Mouse (Mus musculus): ENCODE data around the gene Mt2. TPM values are rescaled to one million over a fixed set of nuclear protein-coding genes. Genes with fewer than 3 reads are reported as not detected.

The Mt2 gene
- polyA plus RNA-seq, 1 experiment from 2014 or later = 9.5 TPM

GRCm38 (mm10) chr8:94174619-94175213 lies 2.3 kb downstream of the Mt2 start:
- 30% methylated on average over 7 of the region's 7 CpGs for WGBS
- no peak for ATAC-seq (ENCODE audit: low FRiP score)

GRCm38 (mm10) chr8:94177716-94178390 lies 5.4 kb downstream of the Mt2 start:
- Histone ChIP-seq H3K4me3 (0 out of 2 replicates have a peak overlapping the region, but pooled peaks have one; percentile 45), H3K36me3 (no peaks in the 10 kb centered on the region), H3K9ac (no peak overlapping the region), H3K27ac (no peak overlapping the region), H3K9me3 (no peaks in the 10 kb centered on the region), H3K4me2 (no peak overlapping the region), H3K4me1 (replicated peaks) (peaks cover 26% of the 10 kb centered on the region), H3K27me3 (peaks cover 98% of the 10 kb centered on the region)
- no peak for ATAC-seq (ENCODE audit: low FRiP score)
- 71% methylated on average over 7 of the region's 7 CpGs for WGBS

More at GRCm38 (mm10) chr8:94174619-94175213, 2.3 kb downstream of the Mt2 start:
- Histone ChIP-seq H3K4me3 (no peak overlapping the region), H3K9me3 (no peaks in the 10 kb centered on the region), H3K9ac (no peak overlapping the region), H3K4me1 (replicated peaks) (peaks cover 35% of the 10 kb centered on the region), H3K4me2 (no peak overlapping the region), H3K27ac (no peak overlapping the region), H3K27me3 (peaks cover 100% of the 10 kb centered on the region), H3K36me3 (no peaks in the 10 kb centered on the region)

- ATAC-seq (ENCODE audit: low FRiP score) = peak; percentile 84
- Histone ChIP-seq H3K9ac (peak within 1 kb of the TSS; percentile 57; the same call in 1 of the 2 replicates), H3K36me3 (no peaks in the 10 kb centered on the region), H3K27ac (no peak within 1 kb of the TSS), H3K4me1 (replicated peaks) (peaks cover 25% of the 10 kb centered on the region), H3K4me2 (peak within 1 kb of the TSS; percentile 86), H3K27me3 (peaks cover 98% of the 10 kb centered on the region), H3K4me3 (peak within 1 kb of the TSS; percentile 45), H3K9me3 (no peaks in the 10 kb centered on the region)
- WGBS = 0% methylated on average over 50 of the region's 50 CpGs
Measured at GRCm38 (mm10) chr8:94178857-94179712, 6.6 kb downstream of the Mt2 start, which contains the start of gene Mt1. TSS of gene Mt1 (plus strand) at chr8:94179082.

- Histone ChIP-seq H3K27me3 (peaks cover 98% of the 10 kb centered on the region), H3K9me3 (no peaks in the 10 kb centered on the region), H3K4me1 (replicated peaks) (peaks cover 25% of the 10 kb centered on the region), H3K4me3 (peak overlapping the region; percentile 45), H3K27ac (no peak overlapping the region), H3K36me3 (no peaks in the 10 kb centered on the region), H3K4me2 (peak overlapping the region; percentile 86), H3K9ac (0 out of 2 replicates have a peak overlapping the region, but pooled peaks have one; percentile 35)
- WGBS = 3% methylated on average over 25 of the region's 25 CpGs
- ATAC-seq (ENCODE audit: low FRiP score) = no peak
Measured at GRCm38 (mm10) chr8:94179713-94180560, 7.5 kb downstream of the Mt2 start.

- no peak overlapping the region for H3K4me2 ChIP-seq
- H3K4me3 ChIP-seq = no peak overlapping the region
- WGBS = 83% methylated on average over 1 of the region's 1 CpGs
- H3K27me3 ChIP-seq = peaks cover 97% of the 10 kb centered on the region
- no peaks in the 10 kb centered on the region for H3K9me3 ChIP-seq
- H3K4me1 ChIP-seq (replicated peaks) = peaks cover 25% of the 10 kb centered on the region
- H3K36me3 ChIP-seq = no peaks in the 10 kb centered on the region
- no peak overlapping the region for H3K27ac ChIP-seq
- no peak for ATAC-seq (ENCODE audit: low FRiP score)
- H3K9ac ChIP-seq = no peak overlapping the region
Measured at GRCm38 (mm10) chr8:94180561-94180908, 8.1 kb downstream of the Mt2 start.

- no peak for ATAC-seq (ENCODE audit: low FRiP score)
- Histone ChIP-seq H3K4me1 (replicated peaks) (peaks cover 37% of the 10 kb centered on the region), H3K4me3 (no peak overlapping the region), H3K4me2 (no peak overlapping the region), H3K9ac (no peak overlapping the region), H3K9me3 (no peaks in the 10 kb centered on the region), H3K36me3 (no peaks in the 10 kb centered on the region), H3K27me3 (peaks cover 97% of the 10 kb centered on the region), H3K27ac (no peak overlapping the region)
- 62% methylated on average over 13 of the region's 13 CpGs for WGBS
Measured at GRCm38 (mm10) chr8:94182055-94182929, 9.8 kb downstream of the Mt2 start.

- Histone ChIP-seq H3K9me3 (no peaks in the 10 kb centered on the region), H3K27me3 (peaks cover 95% of the 10 kb centered on the region), H3K36me3 (no peaks in the 10 kb centered on the region), H3K9ac (no peak overlapping the region), H3K4me3 (peak overlapping the region; percentile 13), H3K4me2 (peak overlapping the region; percentile 42), H3K4me1 (replicated peaks) (peaks cover 45% of the 10 kb centered on the region), H3K27ac (no peak overlapping the region)
- ATAC-seq (ENCODE audit: low FRiP score) = peak; percentile 27; the same call in 1 of the 2 replicates
- under 1% methylated on average over 16 of the region's 16 CpGs for WGBS
Measured at GRCm38 (mm10) chr8:94183117-94183516, 10.7 kb downstream of the Mt2 start.

- Histone ChIP-seq H3K27ac (no peak overlapping the region), H3K4me3 (no peak overlapping the region), H3K4me1 (replicated peaks) (peaks cover 36% of the 10 kb centered on the region), H3K36me3 (no peaks in the 10 kb centered on the region), H3K9ac (no peak overlapping the region), H3K27me3 (peaks cover 87% of the 10 kb centered on the region), H3K4me2 (no peak overlapping the region), H3K9me3 (no peaks in the 10 kb centered on the region)
- no peak for ATAC-seq (ENCODE audit: low FRiP score)
- 28% methylated on average over 12 of the region's 12 CpGs for WGBS
Measured at GRCm38 (mm10) chr8:94184357-94184843, 11.9 kb downstream of the Mt2 start.

GRCm38 (mm10) chr8:94185791-94186190 lies 13.3 kb downstream of the Mt2 start:
- Histone ChIP-seq H3K4me3 (no peak overlapping the region), H3K36me3 (no peaks in the 10 kb centered on the region), H3K9ac (no peak overlapping the region), H3K27me3 (peaks cover 81% of the 10 kb centered on the region), H3K4me1 (replicated peaks) (peaks cover 27% of the 10 kb centered on the region), H3K27ac (no peak overlapping the region), H3K9me3 (no peaks in the 10 kb centered on the region), H3K4me2 (no peak overlapping the region)
- no peak for ATAC-seq (ENCODE audit: low FRiP score)
- 72% methylated on average over 6 of the region's 6 CpGs for WGBS

GRCm38 (mm10) chr8:94186542-94186941 lies 14.1 kb downstream of the Mt2 start:
- no peaks in the 10 kb centered on the region for H3K36me3 ChIP-seq
- H3K9me3 ChIP-seq = no peaks in the 10 kb centered on the region
- H3K4me1 ChIP-seq (replicated peaks) = peaks cover 33% of the 10 kb centered on the region
- H3K4me2 ChIP-seq = peak overlapping the region; percentile 36
- H3K27ac ChIP-seq = no peak overlapping the region
- H3K9ac ChIP-seq = no peak overlapping the region
- ATAC-seq (ENCODE audit: low FRiP score) = peak; percentile 62
- peaks cover 75% of the 10 kb centered on the region for H3K27me3 ChIP-seq
- WGBS = 5% methylated on average over 17 of the region's 17 CpGs
- H3K4me3 ChIP-seq = no peak overlapping the region

Measured in hindbrain, embryonic 13.5 days (tissue).